ENCODE assay signal across 15 mouse cellular contexts in the genomic region with DNA sequence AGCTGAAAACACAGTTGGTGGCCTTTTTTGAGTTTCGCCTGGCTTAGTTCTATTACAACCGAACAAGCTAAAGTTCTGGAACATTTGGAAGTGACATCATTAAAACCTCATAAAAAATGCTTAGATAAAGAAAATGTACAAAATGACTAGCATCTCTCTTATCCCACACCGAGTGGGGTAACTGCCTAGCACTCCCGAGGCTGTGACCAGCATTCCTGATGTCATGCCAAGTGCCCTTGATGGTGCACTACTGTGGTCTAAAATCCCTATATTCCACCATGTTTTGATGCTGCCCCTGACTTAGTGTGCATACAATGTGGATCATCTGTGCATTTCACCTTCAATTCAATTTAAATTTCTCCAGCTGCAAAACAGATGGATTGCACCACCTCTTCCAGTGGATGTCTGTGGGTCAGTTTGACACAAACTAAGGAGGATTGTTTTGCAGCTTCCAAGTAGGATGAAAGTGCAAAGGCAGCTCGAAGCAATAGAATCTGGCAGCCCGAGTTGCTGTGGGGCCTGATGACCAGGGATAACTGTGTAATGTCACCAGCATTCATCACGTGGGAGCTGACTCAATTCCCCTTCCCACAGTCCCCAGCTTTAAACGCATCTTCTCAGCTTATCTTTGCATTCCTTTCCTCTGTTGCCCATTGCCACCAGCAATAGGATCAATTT. TPM values are rescaled to one million over a fixed set of nuclear protein-coding genes. Genes with fewer than 3 reads are reported as not detected.
DNase-seq lines count a peak whose midpoint lies in the region; ATAC-seq lines count a peak whose summit lies in the region.
"Had no signal": no experiment of that assay in that cellular context is flagged by ENCODE, and none has a peak within 500 bp of the region (broad histone marks: within the 10 kb centered on the region; RNA-seq: fewer than 3 reads in every experiment).

No protein-coding gene starts in this region.

- H3K36me3 ChIP-seq in kidney, embryonic 14.5 days (ENCODE audit: control insufficient read depth, insufficient read depth, low read length) = no peaks in the 10 kb centered on the region
- H3K36me3 ChIP-seq: forebrain, embryonic 10.5 days; neural tube, embryonic 15.5 days had no signal

- H3K4me1 ChIP-seq in kidney, embryonic 14.5 days (ENCODE audit: control insufficient read depth, insufficient read depth, low read length) = peaks cover 12% of the 10 kb centered on the region; the same call in 1 of the 2 replicates

- H3K27me3 ChIP-seq in kidney, embryonic 14.5 days (ENCODE audit: control insufficient read depth, insufficient read depth, low read length) = no peaks in the 10 kb centered on the region
- H3K27me3 ChIP-seq: CH12.LX; neural tube, embryonic 15.5 days had no signal

- no peak for DNase-seq in kidney, adult 11 months
- DNase-seq in 3T3-L1 (ENCODE audit: low read depth, low spot score) = peak; percentile 21
- DNase-seq in NIH3T3 (ENCODE audit: low read depth) = peak; percentile 48
- DNase-seq in fibroblast of lung, adult 2 months (ENCODE audit: low read depth) = peak; percentile 29
- DNase-seq in spleen, adult 12 weeks (ENCODE audit: low spot score) = no peak
- DNase-seq in left cerebral cortex, postnatal 25 days (ENCODE audit: low spot score in 2 of 2) = no peak
- DNase-seq: cerebellum, adult 2 months; layer of hippocampus, adult 9-11 months had no signal

- no peak overlapping the region for H3K4me3 ChIP-seq in kidney, embryonic 14.5 days (ENCODE audit: low read length)
- H3K4me3 ChIP-seq: forebrain, embryonic 10.5 days; neural tube, embryonic 15.5 days had no signal

- intact Hi-C loops in left cerebral cortex, postnatal 25 days (cut with DNase I) = no loop called here

- no peak for ATAC-seq in kidney, embryonic 14.5 days (ENCODE audit: low FRiP score, low TSS enrichment)
- ATAC-seq: hindbrain, embryonic 16.5 days; Patski had no signal

- no peak overlapping the region for H3K4me2 ChIP-seq in kidney, embryonic 14.5 days (replicated peaks; ENCODE audit: low read depth, low read length)
- H3K4me2 ChIP-seq: neural tube, embryonic 15.5 days had no signal

- H3K9me3 ChIP-seq in kidney, embryonic 14.5 days (ENCODE audit: control insufficient read depth, low read length) = no peaks in the 10 kb centered on the region
- H3K9me3 ChIP-seq: forebrain, embryonic 10.5 days; neural tube, embryonic 15.5 days had no signal

- 0 out of 2 replicates have a peak overlapping the region, but pooled peaks have one; percentile 14 for H3K27ac ChIP-seq in kidney, embryonic 14.5 days (ENCODE audit: low read depth, low read length)
- H3K27ac ChIP-seq: forebrain, embryonic 10.5 days; kidney, postnatal 0 days; neural tube, embryonic 15.5 days had no signal

- H3K9ac ChIP-seq in kidney, embryonic 14.5 days (ENCODE audit: low read depth, low read length) = no peak overlapping the region
- H3K9ac ChIP-seq: neural tube, embryonic 15.5 days had no signal

- WGBS in kidney, embryonic 14.5 days = 60% methylated on average over 8 of the region's 8 CpGs

RNA-seq across cellular contexts. Expression of a gene that starts 33.2 kb away (rescaled TPM):
- polyA plus RNA-seq in kidney, embryonic 14.5 days (2014; fragmentation: Nextera tagmentation; extraction: Ambion mirVana) = 59.7 and 67.9 TPM in 2 replicates
- 1 to 10 TPM; 3.0 to 3.5 TPM for total RNA-seq in left cerebral cortex, postnatal 25 days (2021)

Comparison
In these comparisons a context has a peak if more than half of its experiments do, and no peak if none do; other contexts are left out.
1. DNase-seq: peak in 3T3-L1 (single experiment), NIH3T3 (single experiment) and fibroblast of lung, adult 2 months (single experiment); none in kidney, adult 11 months (single experiment), spleen, adult 12 weeks (single experiment) and left cerebral cortex, postnatal 25 days (0 of 2).